Mouse (Mus musculus) hindbrain, embryonic 16.5 days (tissue): Measurements from ENCODE around the gene Gm45337. TPM values are rescaled to one million over a fixed set of nuclear protein-coding genes. Genes with fewer than 3 reads are reported as not detected.
"Not testable (repeated sequence)": the region's sequence is repeated elsewhere in the genome, so short reads cannot be mapped to it uniquely, and the experiment has no call there.

Source experiments
- ATAC-seq: fragments of 200-750 bp; cut with Nextera tagmentation; 2 replicates; pipeline ENCODE4 v1.8.0; 2017; ENCODE audit warnings: moderate TSS enrichment, moderate library complexity
- H3K27ac ChIP-seq: fragments of 300-500 bp; sonication (generic); 2 replicates; pipeline ENCODE4 v1.5.1; 2014; ENCODE audit warnings: low read depth, mild to moderate bottlenecking, control low read depth, low read length, moderate library complexity
- H3K27me3 ChIP-seq: fragments of 300-500 bp; sonication (generic); replicated peaks from 2 replicates; pipeline ENCODE4 v1.6.1; 2014; ENCODE audit warnings: low read length; ENCODE audit not compliant: control insufficient read depth, insufficient read depth
- H3K36me3 ChIP-seq: fragments of 300-500 bp; sonication (generic); 2 replicates; pipeline ENCODE4 v1.6.1; 2014; ENCODE audit warnings: mild to moderate bottlenecking, low read length, moderate library complexity, mixed read lengths; ENCODE audit not compliant: control insufficient read depth, insufficient read depth
- H3K4me1 ChIP-seq: fragments of 300-500 bp; sonication (generic); 2 replicates; pipeline ENCODE4 v1.6.1; 2014; ENCODE audit warnings: low read depth, low read length; ENCODE audit not compliant: control insufficient read depth, insufficient read depth
- H3K4me2 ChIP-seq: fragments of 300-500 bp; sonication (generic); 2 replicates; pipeline ENCODE4 v1.6.1; 2014; ENCODE audit warnings: mild to moderate bottlenecking, low read length, control low read depth, moderate library complexity
- H3K4me3 ChIP-seq: fragments of 300-500 bp; sonication (generic); 2 replicates; pipeline ENCODE4 v1.5.1; 2014; ENCODE audit warnings: mild to moderate bottlenecking, low read length, control low read depth, moderate library complexity
- H3K9ac ChIP-seq: fragments of 300-500 bp; sonication (generic); 2 replicates; pipeline ENCODE4 v1.6.1; 2014; ENCODE audit warnings: low read depth, mild to moderate bottlenecking, control low read depth, low read length, moderate library complexity
- H3K9me3 ChIP-seq: fragments of 300-500 bp; sonication (generic); 2 replicates; pipeline ENCODE4 v1.6.1; 2014; ENCODE audit warnings: mild to moderate bottlenecking, low read length, moderate library complexity; ENCODE audit not compliant: control insufficient read depth
- WGBS: fragments of 180-500 bp; shearing (Covaris S2); extraction: QIAGEN DNeasy Blood & Tissue Kit; methylation state at CpG from one replicate; pipeline ENCODE4 v1.1.7; 2014; 5-methylcytosine and 5-hydroxymethylcytosine counted together
- polyA plus RNA-seq: library from polyadenylated mRNA; unstranded; fragments of >200 nt; fragmentation: Nextera tagmentation; extraction: Ambion mirVana; gene quantifications from 2 replicates; pipeline ENCODE4 v1.2.1, GENCODE M21; 2015

The Gm45337 gene
- polyA plus RNA-seq, result not detected in 2 replicates

DNA sequence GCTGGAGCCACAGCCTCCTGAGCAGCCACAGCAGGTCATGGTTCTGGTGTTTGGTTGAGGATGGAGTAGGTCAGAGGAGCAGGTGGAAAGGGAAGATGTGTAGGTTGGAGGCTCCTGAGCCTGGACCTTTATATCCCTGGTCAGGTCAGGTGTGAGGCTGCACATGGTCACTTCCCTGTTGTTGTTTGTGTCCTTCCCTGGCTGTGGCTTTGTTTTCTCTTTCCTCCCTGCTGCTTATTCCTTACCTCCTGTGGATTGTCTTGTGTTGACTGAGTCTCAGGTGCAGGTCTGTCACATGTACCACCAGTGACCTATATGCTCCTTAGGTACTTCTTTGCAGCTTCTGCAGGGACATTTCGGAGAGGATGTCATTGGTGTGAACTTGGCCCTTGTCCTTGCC, at the start of gene Gm45337:
Gene Gm45337 (minus strand): TSS at position 101 of the 400 bp plus-strand sequence.
- no peak within 1 kb of the TSS for H3K4me3 ChIP-seq
- 85% methylated on average over 1 of the region's 1 CpGs for WGBS
- H3K4me1 ChIP-seq, result no peaks in the 10 kb centered on the region
- no peak within 1 kb of the TSS for H3K4me2 ChIP-seq
- H3K9me3 ChIP-seq, result no peaks in the 10 kb centered on the region
- no peak within 1 kb of the TSS for H3K27ac ChIP-seq
- H3K9ac ChIP-seq, result no peak within 1 kb of the TSS
- no peaks in the 10 kb centered on the region for H3K27me3 ChIP-seq
- no peaks in the 10 kb centered on the region for H3K36me3 ChIP-seq
- ATAC-seq, result no peak

DNA sequence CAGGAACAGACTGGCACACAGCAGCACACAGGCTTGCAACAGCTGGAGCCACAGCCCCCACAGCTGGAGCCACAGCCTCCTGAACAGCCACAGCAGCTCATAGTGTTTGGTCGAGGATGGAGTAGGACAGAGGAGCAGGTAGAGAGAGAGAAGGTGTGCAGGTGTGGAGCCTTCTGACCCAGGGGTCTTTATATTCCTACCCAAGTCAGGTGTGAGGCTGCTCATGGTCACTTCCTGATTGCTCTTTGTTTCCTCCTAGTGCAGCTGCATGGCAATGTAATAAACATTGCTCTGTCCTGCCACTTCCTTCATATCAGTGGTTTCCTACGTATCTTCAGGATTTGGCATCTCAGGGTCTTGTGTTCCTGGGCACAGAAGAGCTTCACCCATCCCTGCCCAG, 45.9 kb upstream of the Gm45337 start, which contains the start of gene Gm10153:
Gene Gm10153 (minus strand): TSS at position 101 of the 400 bp plus-strand sequence.
- Histone ChIP-seq H3K4me2 (no peak within 1 kb of the TSS), H3K36me3 (no peaks in the 10 kb centered on the region), H3K27ac (no peak within 1 kb of the TSS), H3K9ac (no peak within 1 kb of the TSS), H3K4me1 (no peaks in the 10 kb centered on the region), H3K9me3 (no peaks in the 10 kb centered on the region), H3K4me3 (no peak within 1 kb of the TSS), H3K27me3 (no peaks in the 10 kb centered on the region)
- WGBS, result 61% methylated on average over 2 of the region's 2 CpGs
- ATAC-seq, result no peak

DNA sequence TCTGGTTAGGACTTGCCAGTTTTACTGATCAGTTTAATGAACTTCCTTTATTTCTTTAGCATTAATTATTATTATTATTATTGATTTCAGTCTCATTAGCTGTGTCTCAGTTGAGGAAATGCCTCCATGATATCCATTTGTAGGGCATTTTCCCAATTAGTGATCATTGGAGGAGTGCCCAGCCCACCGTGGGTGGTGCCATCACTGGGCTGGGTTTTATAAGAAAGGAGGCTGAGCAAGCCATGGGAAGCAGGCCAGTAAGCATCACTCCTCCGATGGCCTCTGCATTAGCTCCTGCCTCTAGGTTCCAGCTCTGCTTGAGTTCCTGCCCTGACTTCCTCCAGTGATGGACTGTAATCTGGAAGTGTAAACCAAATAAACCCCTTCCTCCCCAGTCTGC, 43.7 kb upstream of the Gm45337 start:
- no peak overlapping the region for H3K4me2 ChIP-seq
- H3K9ac ChIP-seq, result no peak overlapping the region
- no peak for ATAC-seq
- 47% methylated on average over 2 of the region's 2 CpGs for WGBS
- H3K36me3 ChIP-seq, result no peaks in the 10 kb centered on the region
- H3K9me3 ChIP-seq, result no peaks in the 10 kb centered on the region
- H3K4me3 ChIP-seq, result no peak overlapping the region
- no peaks in the 10 kb centered on the region for H3K4me1 ChIP-seq
- H3K27me3 ChIP-seq, result no peaks in the 10 kb centered on the region
- H3K27ac ChIP-seq, result no peak overlapping the region

DNA sequence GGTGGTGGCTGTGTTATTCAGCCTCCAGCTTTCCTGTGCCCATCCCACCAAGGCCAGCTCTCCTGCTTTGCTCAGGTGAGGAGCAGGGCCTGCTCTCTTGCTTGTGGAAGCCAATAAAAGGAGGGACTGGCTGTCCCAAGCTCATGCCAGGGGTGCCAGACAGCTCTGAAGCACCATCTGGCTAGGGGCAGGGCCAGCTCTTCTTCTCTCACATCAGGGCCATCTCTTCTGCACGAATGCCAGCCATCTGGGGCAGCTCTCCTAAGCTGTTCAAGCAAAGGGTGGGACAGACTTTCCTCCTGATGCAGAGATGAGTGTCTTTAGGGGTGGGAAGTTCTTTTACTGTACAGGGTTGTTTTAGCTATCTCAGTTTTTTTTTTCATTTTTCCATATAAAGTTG, 36.6 kb upstream of the Gm45337 start:
- Histone ChIP-seq H3K4me2 (no peak overlapping the region), H3K4me3 (no peak overlapping the region), H3K4me1 (no peaks in the 10 kb centered on the region), H3K9ac (no peak overlapping the region), H3K9me3 (no peaks in the 10 kb centered on the region), H3K27me3 (no peaks in the 10 kb centered on the region), H3K27ac (no peak overlapping the region), H3K36me3 (no peaks in the 10 kb centered on the region)
- no peak for ATAC-seq
- 63% methylated on average over 1 of the region's 1 CpGs for WGBS

DNA sequence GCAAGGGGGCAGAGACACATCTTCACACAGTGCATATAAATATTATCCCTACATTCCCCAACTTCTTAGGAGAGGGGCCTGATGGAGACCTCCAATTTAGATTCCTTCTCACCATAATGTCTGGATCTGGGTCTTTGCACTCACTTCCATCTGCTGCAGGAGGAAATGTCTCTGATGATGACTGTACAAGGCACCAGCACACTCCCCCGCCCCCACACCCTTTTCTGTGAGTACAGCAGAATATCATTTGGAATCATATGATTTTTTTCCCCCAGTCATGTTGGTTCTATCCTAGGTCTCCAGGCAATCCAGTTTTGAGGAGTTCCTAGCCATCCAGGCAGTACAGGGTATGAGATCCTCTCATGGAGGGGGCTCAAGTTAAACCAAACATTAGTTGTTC, 34.3 kb upstream of the Gm45337 start:
- Histone ChIP-seq H3K36me3 (no peaks in the 10 kb centered on the region), H3K27ac (no peak overlapping the region), H3K27me3 (no peaks in the 10 kb centered on the region), H3K9me3 (no peaks in the 10 kb centered on the region), H3K4me1 (no peaks in the 10 kb centered on the region), H3K9ac (no peak overlapping the region), H3K4me2 (no peak overlapping the region), H3K4me3 (no peak overlapping the region)
- 69% methylated on average over 1 of the region's 1 CpGs for WGBS
- no peak for ATAC-seq

DNA sequence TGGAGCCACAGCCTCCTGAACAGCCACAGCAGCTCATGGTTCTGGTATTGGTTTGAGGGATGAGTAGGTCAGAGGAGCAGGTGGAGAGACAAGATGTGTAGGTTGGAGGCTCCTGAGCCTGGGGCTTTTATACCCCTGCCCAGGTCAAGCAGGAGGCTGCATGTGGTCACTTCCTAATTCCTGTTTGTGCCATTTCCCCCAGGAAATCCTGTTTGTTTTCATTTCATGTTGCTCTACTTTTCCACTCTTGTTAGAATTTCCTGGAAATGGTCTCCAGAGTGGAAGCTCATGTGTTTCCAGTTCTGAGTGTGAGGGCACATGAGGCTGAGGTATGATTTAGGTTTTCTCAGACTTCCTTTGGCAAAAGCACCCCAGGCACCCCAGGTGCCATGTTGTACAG, 31.5 kb upstream of the Gm45337 start, which contains the start of gene Krtap5-2:
Gene Krtap5-2 (minus strand): TSS at position 101 of the 400 bp plus-strand sequence.
- not testable (repeated sequence) for H3K27me3 ChIP-seq, H3K36me3 ChIP-seq, H3K9ac ChIP-seq, H3K4me3 ChIP-seq, H3K4me2 ChIP-seq, H3K9me3 ChIP-seq, H3K27ac ChIP-seq, H3K4me1 ChIP-seq, ATAC-seq

DNA sequence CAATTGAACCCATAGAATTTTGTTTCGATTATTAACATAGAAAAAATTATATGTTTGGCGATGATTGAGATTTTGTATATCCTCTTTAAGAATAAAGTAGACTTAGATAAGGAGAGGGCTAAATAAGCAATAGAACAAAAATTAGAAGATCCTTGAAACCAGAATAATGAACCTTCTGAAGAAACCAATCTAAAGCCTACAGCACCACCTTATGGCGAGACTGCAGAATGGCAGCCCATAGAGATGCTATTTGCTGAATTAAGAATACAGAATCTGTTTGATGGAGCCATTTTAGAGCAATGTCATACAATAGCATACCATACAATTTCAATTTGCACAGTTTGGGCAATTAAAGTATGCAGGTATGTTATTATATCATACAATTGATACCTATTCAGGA, 25.4 kb upstream of the Gm45337 start:
- 48% methylated on average over 3 of the region's 3 CpGs for WGBS
- no peak for ATAC-seq
- H3K9ac ChIP-seq, result no peak overlapping the region
- H3K9me3 ChIP-seq, result no peaks in the 10 kb centered on the region
- no peak overlapping the region for H3K4me2 ChIP-seq
- H3K27ac ChIP-seq, result no peak overlapping the region
- H3K27me3 ChIP-seq, result no peaks in the 10 kb centered on the region
- no peak overlapping the region for H3K4me3 ChIP-seq
- H3K4me1 ChIP-seq, result no peaks in the 10 kb centered on the region
- H3K36me3 ChIP-seq, result no peaks in the 10 kb centered on the region

DNA sequence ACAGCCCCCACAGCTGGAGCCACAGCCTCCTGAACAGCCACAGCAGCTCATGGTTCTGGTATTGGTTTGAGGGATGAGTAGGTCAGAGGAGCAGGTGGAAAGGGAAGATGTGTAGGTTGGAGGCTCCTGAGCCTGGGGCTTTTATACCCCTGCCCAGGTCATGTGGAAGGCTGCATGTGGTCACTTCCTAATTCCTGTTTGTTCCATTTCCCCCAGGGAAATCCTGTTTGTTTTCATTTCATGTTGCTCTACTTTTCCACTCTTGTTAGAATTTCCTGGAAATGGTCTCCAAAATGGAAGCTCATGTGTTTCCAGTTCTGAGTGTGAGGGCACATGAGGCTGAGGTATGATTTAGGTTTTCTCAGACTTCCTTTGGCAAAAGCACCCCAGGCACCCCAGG, 21.2 kb upstream of the Gm45337 start, which contains the start of gene Gm4553:
Gene Gm4553 (minus strand): TSS at position 101 of the 400 bp plus-strand sequence.
- H3K27ac ChIP-seq, H3K36me3 ChIP-seq, H3K27me3 ChIP-seq, H3K4me3 ChIP-seq, H3K4me1 ChIP-seq, H3K9me3 ChIP-seq, H3K9ac ChIP-seq, H3K4me2 ChIP-seq, ATAC-seq: not testable (repeated sequence)

DNA sequence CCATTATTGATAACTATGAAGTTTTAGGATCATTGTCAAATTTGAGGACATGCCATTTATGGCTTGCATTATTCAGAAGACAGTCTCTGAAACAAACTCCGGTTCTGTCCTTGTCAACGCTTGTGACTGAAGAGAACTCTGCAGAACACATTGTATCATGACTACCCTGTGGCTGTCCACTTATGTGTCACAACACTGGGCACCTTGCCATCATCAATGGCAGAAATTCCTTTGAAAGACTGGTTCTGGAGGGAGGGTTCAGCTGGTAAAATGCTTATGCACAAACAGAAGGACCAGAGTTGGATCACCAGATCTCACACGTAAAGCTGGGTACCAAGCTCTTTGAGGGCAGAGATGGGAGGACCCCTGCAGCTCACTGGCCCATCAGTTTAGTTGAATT, 15.0 kb upstream of the Gm45337 start:
- H3K36me3 ChIP-seq, result no peaks in the 10 kb centered on the region
- H3K9me3 ChIP-seq, result no peaks in the 10 kb centered on the region
- no peaks in the 10 kb centered on the region for H3K27me3 ChIP-seq
- H3K4me1 ChIP-seq, result no peaks in the 10 kb centered on the region
- WGBS, result 90% methylated on average over 3 of the region's 3 CpGs
- no peak for ATAC-seq
- no peak overlapping the region for H3K27ac ChIP-seq
- H3K4me2 ChIP-seq, result no peak overlapping the region
- H3K9ac ChIP-seq, result no peak overlapping the region
- H3K4me3 ChIP-seq, result no peak overlapping the region

DNA sequence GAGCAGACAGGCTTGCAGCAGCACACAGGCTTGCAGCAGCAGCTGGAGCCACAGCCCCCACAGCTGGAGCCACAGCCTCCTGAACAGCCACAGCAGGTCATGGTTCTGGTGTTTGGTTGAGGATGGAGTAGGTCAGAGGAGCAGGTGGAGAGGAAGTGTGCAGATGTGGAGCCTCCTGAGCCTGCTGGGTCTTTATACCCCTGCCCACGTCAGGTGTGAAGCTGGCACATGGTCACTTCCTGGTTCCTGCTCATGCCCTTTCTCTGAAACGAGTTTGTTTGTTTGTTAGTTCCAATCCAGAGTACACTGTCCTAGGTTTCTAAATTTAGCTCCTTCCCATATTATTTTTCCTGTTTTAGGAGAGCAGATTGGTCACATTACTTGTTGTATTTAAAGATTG, 12.6 kb upstream of the Gm45337 start, which contains the start of gene Gm29735:
Gene Gm29735 (minus strand): TSS at position 101 of the 400 bp plus-strand sequence.
- H3K36me3 ChIP-seq, H3K4me2 ChIP-seq, H3K9ac ChIP-seq, ATAC-seq, H3K4me1 ChIP-seq, H3K9me3 ChIP-seq, H3K27ac ChIP-seq, H3K27me3 ChIP-seq, H3K4me3 ChIP-seq: not testable (repeated sequence)
- 59% methylated on average over 2 of the region's 2 CpGs for WGBS
